Mouse (Mus musculus) limb, embryonic 11.5 days (tissue): ENCODE measurements around the gene Psmd11. TPM values are rescaled to one million over a fixed set of nuclear protein-coding genes. Genes with fewer than 3 reads are reported as not detected.

ENCODE experiments used
- ATAC-seq: fragments of 200-750 bp; cut with Nextera tagmentation; 2 replicates; pipeline ENCODE4 v1.8.0; 2017; ENCODE audit warnings: low read depth; ENCODE audit not compliant: insufficient number of reproducible peaks, low FRiP score, low TSS enrichment
- DNase-seq: peaks from one replicate; pipeline ENCODE4 v3.0.0-alpha.2; 2015; ENCODE audit warnings: low spot score
- H3K27ac ChIP-seq: fragments of 300-500 bp; sonication (generic); replicated peaks from 2 replicates; pipeline ENCODE4 v1.5.1; 2014; ENCODE audit warnings: low read depth, mild to moderate bottlenecking, low read length
- H3K27me3 ChIP-seq: fragments of 300-500 bp; sonication (generic); 2 replicates; pipeline ENCODE4 v1.6.1; 2014; ENCODE audit warnings: mild to moderate bottlenecking, low read length, mixed read lengths; ENCODE audit not compliant: control insufficient read depth, insufficient read depth
- H3K36me3 ChIP-seq: fragments of 300-500 bp; sonication (generic); 2 replicates; pipeline ENCODE4 v1.6.1; 2014; ENCODE audit warnings: mild to moderate bottlenecking, low read length, moderate library complexity, mixed read lengths; ENCODE audit not compliant: control insufficient read depth, insufficient read depth
- H3K4me1 ChIP-seq: fragments of 300-500 bp; sonication (generic); 2 replicates; pipeline ENCODE4 v1.6.1; 2014; ENCODE audit warnings: low read length, mixed read lengths; ENCODE audit not compliant: control insufficient read depth, insufficient read depth
- H3K4me2 ChIP-seq: fragments of 300-500 bp; sonication (generic); 2 replicates; pipeline ENCODE4 v1.6.1; 2014; ENCODE audit warnings: low read depth, mild to moderate bottlenecking, moderate library complexity; ENCODE audit not compliant: severe bottlenecking
- H3K4me3 ChIP-seq: fragments of 300-500 bp; sonication (generic); 2 replicates; pipeline ENCODE4 v1.5.1; 2014; ENCODE audit warnings: low read depth, low read length
- H3K9ac ChIP-seq: fragments of 300-500 bp; sonication (generic); 2 replicates; pipeline ENCODE4 v1.6.1; 2014; ENCODE audit warnings: mild to moderate bottlenecking, low read length
- H3K9me3 ChIP-seq: fragments of 300-500 bp; sonication (generic); 2 replicates; pipeline ENCODE4 v1.6.1; 2016; ENCODE audit warnings: low read length; ENCODE audit not compliant: control insufficient read depth
- WGBS: fragments of 180-500 bp; shearing (Covaris S2); extraction: QIAGEN DNeasy Blood & Tissue Kit; methylation state at CpG from one replicate; pipeline ENCODE4 v1.1.7; 2014; 5-methylcytosine and 5-hydroxymethylcytosine counted together
- polyA plus RNA-seq: library from polyadenylated mRNA; unstranded; fragments of >200 nt; fragmentation: Nextera tagmentation; extraction: Ambion mirVana; gene quantifications from 2 replicates; pipeline ENCODE4 v1.2.1, GENCODE M21; 2014

Gene Psmd11
- polyA plus RNA-seq, 1 experiment from 2014 or later: 334 TPM

- DNase-seq (no peak), ATAC-seq (no peak)
- no peaks in the 10 kb centered on the region for H3K36me3 ChIP-seq
- H3K27ac ChIP-seq: no peak overlapping the region
- H3K9me3 ChIP-seq: no peaks in the 10 kb centered on the region
- no peaks in the 10 kb centered on the region for H3K4me1 ChIP-seq
- H3K4me3 ChIP-seq: no peak overlapping the region
- no peak overlapping the region for H3K9ac ChIP-seq
- no peak overlapping the region for H3K4me2 ChIP-seq
- 61% methylated on average over 2 of the region's 2 CpGs for WGBS
- H3K27me3 ChIP-seq: no peaks in the 10 kb centered on the region
Measured at GRCm38 (mm10) chr11:80521148-80521547, 92.7 kb downstream of the Psmd11 start.

Other genes starting within 250 kb of the Psmd11 start
- 2.8 and 3.8 TPM in 2 replicates for gene Rnf135, start 244.8 kb upstream of the Psmd11 start, polyA plus RNA-seq
- gene Rhot1, start 219.6 kb upstream of the Psmd11 start, polyA plus RNA-seq: 55.7 and 59.1 TPM in 2 replicates
- gene Rhbdl3, start 127.7 kb upstream of the Psmd11 start, polyA plus RNA-seq: 0.56 and 0.60 TPM in 2 replicates
- gene 5730455P16Rik, start 50.6 kb upstream of the Psmd11 start, polyA plus RNA-seq: 23.2 and 25.9 TPM in 2 replicates
- 343 and 367 TPM in 2 replicates for gene Zfp207, start 45.3 kb upstream of the Psmd11 start, polyA plus RNA-seq
- gene Cdk5r1, start 48.4 kb downstream of the Psmd11 start, polyA plus RNA-seq: 1.9 and 2.1 TPM in 2 replicates